Mouse (Mus musculus): ENCODE measurements around the gene Rbm4. TPM values are rescaled to one million over a fixed set of nuclear protein-coding genes. Genes with fewer than 3 reads are reported as not detected.

Rbm4 gene
- total and polyA plus RNA-seq, 3 experiments, result 31.4 to 51.6 TPM; not detected in 1

- TF ChIP-seq UBTF (IDR thresholded peaks at IDR 0.05; ENCODE audit: borderline replicate concordance, insufficient read depth, low read depth, low read length) (no peak), TAL1 (IDR thresholded peaks at IDR 0.05; ENCODE audit: low read length) (no peak), USF1 (IDR thresholded peaks at IDR 0.05; ENCODE audit: low read depth, low read length) (no peak), MAZ (IDR thresholded peaks at IDR 0.05; ENCODE audit: low read depth, low read length) (peak; percentile 24; the same call in 1 of the 2 replicates), TCF12 (IDR thresholded peaks at IDR 0.05; ENCODE audit: low read depth, low read length) (no peak), CTCF (IDR thresholded peaks at IDR 0.05 in 2 of 3, conservative IDR thresholded peaks at IDR 0.05 in 1 of 3; ENCODE audit: control insufficient read depth in 1 of 3, insufficient read depth in 1 of 3, low read depth in 2 of 3, low read length in 3 of 3, poor library complexity in 1 of 3, severe bottlenecking in 1 of 3) (peak; percentile 38 to 73 (median 70); a peak in 5 of 6 replicates)
These were observed 50.2 kb downstream of the Rbm4 start (continued) for GRCm38 (mm10) chr19:4743524-4743923.

DNA sequence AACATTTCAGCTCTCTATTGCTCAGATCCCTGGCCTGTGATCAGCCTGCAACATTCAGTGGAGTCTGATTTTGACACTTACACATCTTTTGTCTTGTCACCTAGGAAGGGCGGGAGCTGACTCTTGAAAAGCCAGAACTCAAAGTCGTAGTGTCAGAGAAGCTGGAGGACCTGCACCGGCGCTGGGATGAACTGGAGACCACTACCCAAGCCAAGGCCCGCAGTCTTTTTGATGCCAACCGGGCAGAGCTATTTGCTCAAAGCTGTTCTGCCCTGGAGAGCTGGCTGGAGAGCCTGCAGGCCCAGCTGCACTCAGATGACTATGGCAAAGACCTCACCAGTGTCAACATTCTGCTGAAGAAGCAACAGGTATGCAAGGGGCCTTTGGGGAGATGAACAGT, 51.5 kb downstream of the Rbm4 start:
- no peaks in the 10 kb centered on the region for H3K4me1 ChIP-seq (ENCODE audit: control insufficient read depth in 1 of 2, insufficient read depth in 2 of 2, low read length in 2 of 2)
- no peak for DNase-seq (ENCODE audit: low read depth, low spot score)
- H3K9ac ChIP-seq (ENCODE audit: control insufficient read depth, low read depth, low read length, poor library complexity, severe bottlenecking), result no peak overlapping the region
- TF ChIP-seq POLR2A (IDR thresholded peaks at IDR 0.05; ENCODE audit: control insufficient read depth in 1 of 2, insufficient read depth in 1 of 2, low read depth in 1 of 2, low read length in 2 of 2, poor library complexity in 1 of 2) (no peak), ELF1 (IDR thresholded peaks at IDR 0.05; ENCODE audit: low read depth, low read length) (no peak), BHLHE40 (IDR thresholded peaks at IDR 0.05; ENCODE audit: borderline replicate concordance, low read depth, low read length) (no peak), POLR2AphosphoS2 (IDR thresholded peaks at IDR 0.05; ENCODE audit: low read length) (no peak), MYC (IDR thresholded peaks at IDR 0.05; ENCODE audit: low read depth, low read length) (no peak), GABPA (IDR thresholded peaks at IDR 0.05; ENCODE audit: low read depth, low read length) (no peak), MXI1 (IDR thresholded peaks at IDR 0.05; ENCODE audit: low read depth, low read length) (no peak)
- H3K9me3 ChIP-seq (replicated peaks; ENCODE audit: insufficient read depth, low read length), result no peaks in the 10 kb centered on the region
- H3K36me3 ChIP-seq (ENCODE audit: control insufficient read depth in 1 of 2, insufficient read depth in 2 of 2, low read length in 2 of 2), result no peaks in the 10 kb centered on the region
- no peak overlapping the region for H3K4me3 ChIP-seq (ENCODE audit: control insufficient read depth in 1 of 2, insufficient read depth in 1 of 2, low read depth in 2 of 2, low read length in 2 of 2)
- H3K27ac ChIP-seq (ENCODE audit: control insufficient read depth, low read depth, low read length), result no peak overlapping the region
- H3K27me3 ChIP-seq (ENCODE audit: control insufficient read depth in 1 of 2, insufficient read depth in 2 of 2, low read length in 2 of 2), result no peaks in the 10 kb centered on the region
- H3K79me2 ChIP-seq (ENCODE audit: control insufficient read depth, insufficient read depth, low read length, poor library complexity), result no peaks in the 10 kb centered on the region

DNA sequence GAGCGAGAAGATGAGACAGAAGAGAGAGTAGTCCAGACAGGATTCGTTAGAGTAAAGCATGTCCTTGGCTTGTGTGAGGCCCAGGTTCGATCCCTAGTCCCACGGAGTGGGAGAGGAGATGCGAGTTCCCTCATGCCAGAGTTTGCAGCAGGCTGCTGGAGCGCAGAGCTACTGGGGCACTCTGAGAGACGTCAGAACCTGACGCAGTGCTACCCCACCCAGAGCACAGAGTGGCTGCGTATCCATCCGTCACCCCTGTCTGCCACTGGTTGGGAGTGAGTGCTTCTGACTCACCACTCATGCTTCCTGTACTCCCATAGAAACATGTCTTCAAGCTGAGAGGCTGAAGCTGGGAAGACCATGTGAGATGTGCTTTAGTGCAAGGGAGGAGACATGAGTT, 52.2 kb downstream of the Rbm4 start:
- no peak overlapping the region for H3K27ac ChIP-seq (ENCODE audit: control insufficient read depth, low read depth, low read length)
- no peaks in the 10 kb centered on the region for H3K36me3 ChIP-seq (ENCODE audit: control insufficient read depth in 1 of 2, insufficient read depth in 2 of 2, low read length in 2 of 2)
- DNase-seq (ENCODE audit: low read depth, low spot score), result no peak
- no peak for TF ChIP-seq RAD21 (IDR thresholded peaks at IDR 0.05; ENCODE audit: low read depth, low read length)
- TF ChIP-seq ZKSCAN1 (IDR thresholded peaks at IDR 0.05; ENCODE audit: low read depth, low read length), result no peak
- TF ChIP-seq ZMIZ1 (IDR thresholded peaks at IDR 0.05; ENCODE audit: low read depth, low read length), result no peak
- H3K27me3 ChIP-seq (ENCODE audit: control insufficient read depth in 1 of 2, insufficient read depth in 2 of 2, low read length in 2 of 2), result no peaks in the 10 kb centered on the region
- H3K9me3 ChIP-seq (replicated peaks; ENCODE audit: insufficient read depth, low read length), result no peaks in the 10 kb centered on the region
- no peak overlapping the region for H3K9ac ChIP-seq (ENCODE audit: control insufficient read depth, low read depth, low read length, poor library complexity, severe bottlenecking)
- H3K4me3 ChIP-seq (ENCODE audit: control insufficient read depth in 1 of 2, insufficient read depth in 1 of 2, low read depth in 2 of 2, low read length in 2 of 2), result no peak overlapping the region
- no peaks in the 10 kb centered on the region for H3K79me2 ChIP-seq (ENCODE audit: control insufficient read depth, insufficient read depth, low read length, poor library complexity)
- no peaks in the 10 kb centered on the region for H3K4me1 ChIP-seq (ENCODE audit: control insufficient read depth in 1 of 2, insufficient read depth in 2 of 2, low read length in 2 of 2)
